Mouse (Mus musculus) pancreas, adult 10 weeks (tissue): ENCODE measurements around the gene Rhbdd1. TPM values are rescaled to one million over a fixed set of nuclear protein-coding genes. Genes with fewer than 3 reads are reported as not detected.

ENCODE experiments used
- polyA plus RNA-seq: library from polyadenylated mRNA; stranded (reverse); fragments of 350-450 nt; fragmentation: Illumina TruSeq; extraction: RNeasy Lipid Tissue Mini Kit (QIAGEN cat#74804); gene quantifications from one replicate; pipeline ENCODE4 v1.2.3, GENCODE M21; 2015; ENCODE audit warnings: low read depth, low replicate concordance; ENCODE audit not compliant: insufficient read depth

The Rhbdd1 gene
- 4.1 TPM for polyA plus RNA-seq

GRCm38 (mm10) chr1:82316111-82316745 is at the start of gene Rhbdd1:
Gene Rhbdd1 (plus strand): TSS chr1:82316452.

DNA sequence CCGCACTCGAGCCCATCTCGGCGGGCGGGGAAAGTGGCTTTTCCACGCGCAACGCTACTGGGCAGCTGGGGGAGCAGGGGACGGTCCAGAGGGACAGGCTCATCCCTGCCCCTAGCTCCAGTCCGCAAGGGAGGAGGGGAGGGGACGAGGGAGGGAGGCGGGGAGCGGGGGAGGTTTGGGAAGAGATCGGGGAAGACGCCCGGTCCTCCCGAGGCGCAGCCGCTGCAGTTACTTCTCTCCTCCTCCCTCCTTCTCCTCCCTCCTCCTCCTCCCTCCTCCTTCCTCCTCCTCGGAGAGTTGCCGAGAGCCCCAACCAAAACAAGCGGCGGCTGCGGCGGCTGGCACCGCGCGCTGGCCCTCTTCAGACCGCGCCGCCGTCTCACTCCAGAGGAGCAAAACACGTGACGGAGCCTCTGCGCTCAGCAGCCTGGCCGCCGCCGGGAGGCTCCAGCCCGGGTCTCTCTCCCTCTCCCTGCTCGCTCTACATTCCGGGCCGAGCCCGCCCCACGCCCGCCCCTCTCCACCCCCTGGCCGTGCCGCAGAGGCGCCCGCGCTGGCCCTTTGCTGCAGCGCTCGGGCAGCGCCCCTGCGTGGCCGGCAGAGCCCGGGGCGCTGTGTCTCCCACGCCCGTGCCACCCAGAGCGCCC is 25.0 kb upstream of the Rhbdd1 start, which contains the start of gene Irs1:
Gene Irs1 (minus strand): TSS at position 266 of the 647 bp plus-strand sequence.

Other genes with a start within 250 kb of the Rhbdd1 start
- not detected for gene Gm9747, start 83.3 kb upstream of the Rhbdd1 start, polyA plus RNA-seq
- gene Irs1, start 25.0 kb upstream of the Rhbdd1 start, polyA plus RNA-seq = 1.3 TPM